Mouse (Mus musculus) limb, embryonic 13.5 days (tissue): ENCODE measurements at regions not wholly inside any gene's neighbourhood (a gene's known extent, or its start where the extent isn't known, plus 50 kb on each side); places are given as distances from the start of the nearest gene placed in this dataset.
A peak's percentile ranks its signal among the peaks of the same experiment; 100 is the strongest.

Experiments
- ATAC-seq: fragments of 200-750 bp; cut with Nextera tagmentation; 2 replicates; pipeline ENCODE4 v1.8.0; 2017; ENCODE audit warnings: low read depth, moderate number of reproducible peaks, moderate TSS enrichment; ENCODE audit not compliant: low FRiP score
- H3K27ac ChIP-seq: fragments of 300-500 bp; sonication (generic); 2 replicates; pipeline ENCODE4 v1.5.1; 2015; ENCODE audit warnings: inconsistent platforms, mild to moderate bottlenecking, moderate library complexity
- H3K27me3 ChIP-seq: fragments of 300-500 bp; sonication (generic); 2 replicates; pipeline ENCODE4 v1.6.1; 2015; ENCODE audit warnings: mild to moderate bottlenecking, inconsistent platforms
- H3K36me3 ChIP-seq: fragments of 300-500 bp; sonication (generic); 2 replicates; pipeline ENCODE4 v1.6.1; 2015; ENCODE audit warnings: inconsistent platforms, mild to moderate bottlenecking, moderate library complexity
- H3K4me1 ChIP-seq: fragments of 300-500 bp; sonication (generic); 2 replicates; pipeline ENCODE4 v1.6.1; 2015; ENCODE audit warnings: inconsistent platforms
- H3K4me2 ChIP-seq: fragments of 300-500 bp; sonication (generic); replicated peaks from 2 replicates; pipeline ENCODE4 v1.6.1; 2015; ENCODE audit warnings: inconsistent platforms, mild to moderate bottlenecking, moderate library complexity
- H3K4me3 ChIP-seq: fragments of 300-500 bp; sonication (generic); 2 replicates; pipeline ENCODE4 v1.5.1; 2015; ENCODE audit warnings: moderate library complexity, mild to moderate bottlenecking, inconsistent platforms
- H3K9ac ChIP-seq: fragments of 300-500 bp; sonication (generic); 2 replicates; pipeline ENCODE4 v1.6.1; 2015; ENCODE audit warnings: mild to moderate bottlenecking, inconsistent platforms
- H3K9me3 ChIP-seq: fragments of 300-500 bp; sonication (generic); 2 replicates; pipeline ENCODE4 v1.6.1; 2016; ENCODE audit warnings: inconsistent platforms
- WGBS: fragments of 180-500 bp; shearing (Covaris S2); methylation state at CpG from one replicate; pipeline ENCODE4 v1.1.7; 2015; 5-methylcytosine and 5-hydroxymethylcytosine counted together

DNA sequence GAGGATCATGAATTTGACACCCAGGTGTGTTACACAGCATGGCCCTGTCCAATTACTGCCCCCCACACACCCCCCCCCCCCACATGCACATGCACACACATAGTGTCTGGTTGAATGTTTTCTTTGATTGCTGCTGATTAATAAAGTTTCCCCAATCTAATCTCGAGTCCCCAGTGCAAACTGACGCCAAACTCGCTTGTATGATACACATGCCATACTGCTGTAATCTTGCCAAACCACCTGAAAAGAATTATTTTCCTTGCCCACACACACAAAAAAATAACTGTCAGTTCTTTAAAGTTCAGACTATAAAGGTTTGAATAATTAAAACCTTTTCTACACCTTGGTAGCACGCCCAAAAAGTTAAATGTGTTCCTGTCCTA lies 184.7 kb upstream of the Meis1 start:
- WGBS: 51% methylated on average over 4 of the region's 4 CpGs
- peaks cover 7% of the 10 kb centered on the region; the same call in 1 of the 2 replicates for H3K4me1 ChIP-seq
- no peak overlapping the region for H3K27ac ChIP-seq

DNA sequence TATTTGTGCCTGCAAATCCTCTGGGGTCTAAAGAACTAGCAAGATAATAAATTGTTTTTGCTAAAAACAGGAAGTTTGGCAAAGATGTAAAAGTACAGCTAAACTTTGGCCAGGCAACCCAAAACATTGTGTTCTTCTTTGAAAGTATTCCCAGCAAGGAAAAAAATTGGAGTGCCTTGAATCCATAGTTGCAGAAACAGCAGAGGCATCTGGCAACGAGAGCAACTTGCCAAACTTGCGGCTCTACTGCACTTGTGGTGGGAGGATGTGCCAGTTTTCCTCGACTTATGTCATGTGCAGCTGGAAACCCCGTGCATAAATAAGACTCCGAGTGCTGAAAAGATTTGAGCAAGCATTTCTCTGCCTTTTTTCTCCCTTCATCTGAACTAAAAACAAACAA lies 185.2 kb upstream of the Meis1 start:
- Histone ChIP-seq H3K27me3 (no peaks in the 10 kb centered on the region), H3K9me3 (no peaks in the 10 kb centered on the region), H3K4me3 (no peak overlapping the region), H3K4me2 (no peak overlapping the region), H3K9ac (no peak overlapping the region), H3K4me1 (peaks cover 7% of the 10 kb centered on the region; the same call in 1 of the 2 replicates), H3K27ac (no peak overlapping the region), H3K36me3 (no peaks in the 10 kb centered on the region)
- ATAC-seq: no peak
- 41% methylated on average over 5 of the region's 5 CpGs for WGBS

More for the DNA sequence above, 184.7 kb upstream of the Meis1 start:
- no peak overlapping the region for H3K4me2 ChIP-seq
- no peak overlapping the region for H3K9ac ChIP-seq
- no peaks in the 10 kb centered on the region for H3K36me3 ChIP-seq
- H3K9me3 ChIP-seq: no peaks in the 10 kb centered on the region
- no peak overlapping the region for H3K4me3 ChIP-seq
- H3K27me3 ChIP-seq: no peaks in the 10 kb centered on the region
- no peak for ATAC-seq

DNA sequence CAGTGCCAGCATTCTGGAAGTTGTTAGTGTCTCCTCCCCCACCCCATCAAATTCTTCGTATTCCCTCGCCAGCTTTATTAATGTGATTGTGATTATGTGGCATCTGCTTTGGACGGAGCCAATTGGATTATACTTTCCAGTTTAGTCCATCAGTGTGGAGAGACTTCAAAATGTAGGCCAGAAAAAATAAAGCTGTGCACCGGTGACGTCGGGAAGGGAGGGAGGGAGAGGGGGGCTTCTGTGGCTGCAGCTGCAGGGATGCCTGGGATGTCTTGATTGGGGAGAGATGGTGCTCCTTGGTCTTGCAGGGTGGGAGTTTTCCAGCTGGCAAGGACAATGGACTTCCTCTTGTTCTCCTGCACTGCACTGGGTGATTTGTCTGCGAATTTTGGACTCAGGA lies 185.7 kb upstream of the Meis1 start:
- Histone ChIP-seq H3K27ac (no peak overlapping the region), H3K4me3 (no peak overlapping the region)
- 26% methylated on average over 7 of the region's 7 CpGs for WGBS

DNA sequence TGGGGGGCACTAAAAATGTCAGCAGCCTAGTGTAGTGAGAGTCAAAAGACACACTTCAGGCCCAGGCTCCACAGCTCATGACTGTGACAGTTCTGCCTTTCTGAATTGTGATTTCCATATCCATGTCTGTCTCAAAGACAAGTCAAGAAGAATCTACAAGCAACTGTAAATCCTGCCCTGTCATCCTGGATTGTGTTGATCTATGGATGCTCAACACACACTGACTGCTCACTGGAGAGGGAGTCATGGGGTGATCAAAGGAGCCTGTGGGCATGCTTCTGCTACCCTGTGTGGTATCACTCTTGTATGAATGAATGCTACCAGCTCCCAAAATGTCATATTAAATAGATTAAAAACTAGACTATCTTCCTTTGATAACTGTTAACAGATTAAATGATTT lies 186.4 kb upstream of the Meis1 start:
- no peaks in the 10 kb centered on the region for H3K27me3 ChIP-seq
- no peaks in the 10 kb centered on the region for H3K9me3 ChIP-seq
- no peak overlapping the region for H3K27ac ChIP-seq
- no peak overlapping the region for H3K4me2 ChIP-seq
- ATAC-seq: no peak
- no peak overlapping the region for H3K4me3 ChIP-seq
- peaks cover 7% of the 10 kb centered on the region; the same call in 1 of the 2 replicates for H3K4me1 ChIP-seq
- H3K36me3 ChIP-seq: no peaks in the 10 kb centered on the region
- no peak overlapping the region for H3K9ac ChIP-seq

More for the DNA sequence above, 185.7 kb upstream of the Meis1 start:
- Histone ChIP-seq H3K4me1 (peaks cover 7% of the 10 kb centered on the region; the same call in 1 of the 2 replicates), H3K9me3 (no peaks in the 10 kb centered on the region), H3K4me2 (peak overlapping the region; percentile 17; the same call in 1 of the 2 replicates), H3K36me3 (no peaks in the 10 kb centered on the region), H3K27me3 (no peaks in the 10 kb centered on the region), H3K9ac (no peak overlapping the region)
- no peak for ATAC-seq

DNA sequence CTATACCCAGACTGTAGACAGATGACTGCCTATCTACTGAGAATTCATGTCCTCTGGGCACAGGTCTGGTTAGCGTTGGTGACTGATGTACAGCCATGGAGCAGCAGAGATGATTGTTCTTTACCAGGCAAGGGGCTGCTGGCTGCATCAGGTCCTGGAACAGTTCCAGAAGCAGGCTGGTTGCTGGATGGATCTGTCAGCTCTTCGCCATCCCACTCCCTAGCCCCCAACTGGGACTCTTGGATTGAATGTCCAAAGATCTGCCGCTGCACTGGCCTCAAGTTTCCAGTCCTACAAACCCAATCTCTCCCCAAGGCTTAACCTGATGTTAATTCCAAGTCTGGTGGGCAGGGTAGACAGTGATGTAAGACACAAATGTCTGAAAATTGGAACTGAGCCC lies 200.7 kb upstream of the Meis1 start:
- Histone ChIP-seq H3K9ac (no peak overlapping the region), H3K27ac (no peak overlapping the region), H3K27me3 (peaks cover 15% of the 10 kb centered on the region), H3K4me3 (no peak overlapping the region), H3K4me2 (no peak overlapping the region), H3K9me3 (no peaks in the 10 kb centered on the region), H3K36me3 (no peaks in the 10 kb centered on the region), H3K4me1 (peaks cover 5% of the 10 kb centered on the region; the same call in 1 of the 2 replicates)
- 77% methylated on average over 3 of the region's 3 CpGs for WGBS
- no peak for ATAC-seq

DNA sequence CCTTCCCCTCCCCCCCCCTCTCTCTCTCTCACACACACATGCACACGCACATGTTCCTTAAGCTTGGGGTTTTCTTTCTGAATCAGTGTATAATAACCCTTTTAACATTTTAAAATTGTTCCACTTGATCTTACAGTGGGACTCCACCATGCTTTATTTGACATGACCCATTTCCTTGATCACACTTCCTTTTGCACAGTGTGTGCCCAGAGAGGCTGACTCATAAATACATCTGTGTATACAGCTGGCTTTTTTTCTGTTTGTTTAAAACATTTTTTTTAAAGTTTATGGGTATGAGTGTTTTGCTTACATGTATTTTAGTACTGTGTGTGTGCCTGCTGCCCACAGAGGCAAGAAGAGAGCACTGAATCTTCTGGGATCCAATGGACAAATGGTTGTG lies 202.7 kb upstream of the Meis1 start:
- 60% methylated on average over 1 of the region's 1 CpGs for WGBS
- H3K27ac ChIP-seq: no peak overlapping the region
- no peak overlapping the region for H3K4me2 ChIP-seq
- peaks cover 27% of the 10 kb centered on the region for H3K27me3 ChIP-seq
- no peak overlapping the region for H3K9ac ChIP-seq
- no peak overlapping the region for H3K4me3 ChIP-seq
- H3K9me3 ChIP-seq: no peaks in the 10 kb centered on the region
- H3K36me3 ChIP-seq: no peaks in the 10 kb centered on the region
- no peak for ATAC-seq
- H3K4me1 ChIP-seq: peaks cover 5% of the 10 kb centered on the region; the same call in 1 of the 2 replicates

DNA sequence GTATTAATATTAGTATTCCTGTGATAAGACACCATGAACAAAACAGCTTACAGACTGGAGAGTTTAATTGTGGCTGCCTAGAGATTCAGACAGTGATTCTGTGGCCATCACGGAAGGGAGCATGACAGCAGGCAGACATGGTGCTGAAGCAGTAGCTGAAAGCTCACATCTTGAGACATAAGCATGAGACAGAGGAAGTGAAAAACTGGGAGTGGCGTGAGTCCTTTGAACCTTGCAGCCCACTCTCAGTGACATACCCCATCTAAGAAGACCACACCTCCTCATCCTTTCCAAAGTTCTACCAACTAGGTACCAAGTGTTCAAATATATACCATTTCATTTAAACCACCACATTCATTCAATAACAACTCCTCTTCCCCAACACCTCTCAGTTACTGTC lies 208.0 kb upstream of the Meis1 start:
- no peaks in the 10 kb centered on the region for H3K9me3 ChIP-seq
- H3K27ac ChIP-seq: no peak overlapping the region
- peaks cover 5% of the 10 kb centered on the region; the same call in 1 of the 2 replicates for H3K4me1 ChIP-seq
- H3K4me3 ChIP-seq: no peak overlapping the region
- 78% methylated on average over 2 of the region's 2 CpGs for WGBS
- no peak overlapping the region for H3K4me2 ChIP-seq
- H3K9ac ChIP-seq: no peak overlapping the region
- H3K27me3 ChIP-seq: peaks cover 27% of the 10 kb centered on the region
- no peak for ATAC-seq
- H3K36me3 ChIP-seq: no peaks in the 10 kb centered on the region

DNA sequence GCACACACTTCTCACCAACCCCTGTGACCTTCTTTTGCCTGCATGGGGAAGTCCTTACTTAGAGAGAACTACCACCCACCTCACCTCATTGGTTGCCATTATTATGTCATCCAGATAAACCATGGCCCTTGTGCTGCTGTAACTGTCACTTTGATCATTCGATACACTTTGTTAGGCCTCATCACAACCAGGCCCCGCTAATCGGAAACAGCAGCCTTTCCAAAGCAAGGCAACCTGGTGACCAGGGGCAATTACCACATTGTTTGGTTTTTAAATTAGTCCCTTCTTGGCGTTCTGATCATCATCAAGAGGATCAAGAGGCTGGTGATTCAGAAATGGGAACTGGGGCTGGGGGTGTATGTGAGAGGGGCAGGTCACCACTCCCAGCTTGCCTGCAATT lies 208.9 kb upstream of the Meis1 start:
- H3K9ac ChIP-seq: no peak overlapping the region
- no peak overlapping the region for H3K4me2 ChIP-seq

DNA sequence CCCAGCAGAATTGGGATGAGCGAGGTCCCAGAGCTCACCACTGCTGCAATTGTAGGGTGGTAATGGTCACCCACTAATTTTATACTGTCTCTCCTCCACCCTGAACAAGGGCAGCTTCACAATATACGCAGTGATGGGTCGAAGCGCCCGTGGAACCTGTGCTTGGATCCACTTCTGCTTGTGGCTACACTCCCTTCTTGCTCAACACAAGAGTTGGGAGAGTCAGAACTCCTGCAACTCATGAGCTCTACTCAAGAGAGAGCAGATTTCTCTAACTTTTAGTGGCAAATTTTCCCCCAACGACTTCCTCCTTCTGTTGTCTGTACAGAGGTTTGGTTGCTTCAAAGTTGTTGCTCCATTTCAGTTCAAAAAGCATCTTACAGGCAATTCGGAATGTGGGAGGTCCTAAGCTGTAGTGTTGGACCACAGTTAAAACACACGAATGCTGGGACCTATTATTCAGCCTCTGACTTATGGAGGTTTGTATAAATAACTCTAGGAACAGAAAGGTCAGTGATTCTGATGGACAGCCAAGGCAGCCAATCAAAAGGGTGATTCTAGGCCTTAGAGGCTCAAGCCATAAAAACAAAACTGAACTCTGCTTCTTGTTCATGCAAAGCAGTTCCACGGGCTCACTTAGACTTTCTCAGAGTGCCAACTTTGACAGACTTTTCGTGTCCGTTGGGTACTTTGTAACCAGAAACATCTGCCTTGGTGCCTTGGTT lies 227.8 kb upstream of the Meis1 start:
- H3K9ac ChIP-seq: no peak overlapping the region
- 81% methylated on average over 11 of the region's 11 CpGs for WGBS
- no peak overlapping the region for H3K27ac ChIP-seq
- no peaks in the 10 kb centered on the region for H3K9me3 ChIP-seq
- no peaks in the 10 kb centered on the region for H3K27me3 ChIP-seq
- H3K4me2 ChIP-seq: no peak overlapping the region
- no peaks in the 10 kb centered on the region for H3K4me1 ChIP-seq
- no peak for ATAC-seq
- H3K4me3 ChIP-seq: no peak overlapping the region
- H3K36me3 ChIP-seq: no peaks in the 10 kb centered on the region

More for the DNA sequence above, 208.9 kb upstream of the Meis1 start:
- no peak for ATAC-seq
- 17% methylated on average over 4 of the region's 4 CpGs for WGBS
- H3K9me3 ChIP-seq: no peaks in the 10 kb centered on the region
- H3K27ac ChIP-seq: no peak overlapping the region
- H3K4me1 ChIP-seq: peaks cover 5% of the 10 kb centered on the region; the same call in 1 of the 2 replicates
- peaks cover 27% of the 10 kb centered on the region for H3K27me3 ChIP-seq
- no peak overlapping the region for H3K4me3 ChIP-seq
- H3K36me3 ChIP-seq: no peaks in the 10 kb centered on the region

DNA sequence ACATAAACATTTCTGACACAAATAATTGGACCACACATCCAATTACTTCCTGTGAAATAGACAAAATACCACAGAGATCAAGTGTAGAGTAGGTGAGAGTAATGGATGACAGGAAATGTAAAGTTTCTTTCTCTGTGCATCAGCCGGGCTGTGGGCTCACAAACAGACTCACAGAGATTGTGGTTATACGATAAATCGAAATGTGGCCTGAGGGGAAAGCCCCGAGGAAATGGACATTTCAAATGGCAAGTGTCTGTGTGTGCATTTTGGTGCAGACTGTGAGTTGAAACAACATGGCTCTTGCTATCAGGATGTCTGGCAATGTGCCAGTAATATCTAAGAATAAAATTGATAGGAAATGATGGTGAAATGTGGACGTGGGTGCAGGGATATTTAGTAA lies 234.8 kb upstream of the Meis1 start:
- no peak overlapping the region for H3K27ac ChIP-seq
- H3K27me3 ChIP-seq: no peaks in the 10 kb centered on the region; the same call in 1 of the 2 replicates
- H3K36me3 ChIP-seq: no peaks in the 10 kb centered on the region
- no peaks in the 10 kb centered on the region for H3K9me3 ChIP-seq
- ATAC-seq: no peak
- no peak overlapping the region for H3K9ac ChIP-seq
- no peak overlapping the region for H3K4me2 ChIP-seq
- no peaks in the 10 kb centered on the region for H3K4me1 ChIP-seq
- 71% methylated on average over 5 of the region's 5 CpGs for WGBS
- no peak overlapping the region for H3K4me3 ChIP-seq

DNA sequence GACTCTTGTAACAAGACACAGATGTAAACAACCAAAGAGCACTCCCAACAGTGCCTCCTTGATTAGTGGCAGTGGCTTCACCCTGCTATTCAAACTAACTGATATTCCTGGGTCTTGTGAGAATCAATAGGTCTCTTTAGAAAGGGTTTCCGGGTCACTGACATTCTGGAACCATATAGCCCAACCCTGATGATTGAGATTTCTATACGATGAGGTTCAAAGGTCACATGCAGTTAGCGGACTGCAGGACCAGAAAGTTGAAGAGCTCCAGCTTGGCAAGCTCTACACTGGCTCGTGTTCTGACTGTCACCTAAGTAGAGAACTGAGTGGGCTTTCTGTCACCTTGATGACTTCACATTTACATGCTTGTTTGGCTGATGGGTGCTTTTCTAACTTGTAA lies 235.4 kb upstream of the Meis1 start:
- ATAC-seq: no peak
- Histone ChIP-seq H3K9me3 (no peaks in the 10 kb centered on the region), H3K4me3 (no peak overlapping the region), H3K4me1 (no peaks in the 10 kb centered on the region), H3K4me2 (no peak overlapping the region), H3K36me3 (no peaks in the 10 kb centered on the region), H3K27ac (no peak overlapping the region), H3K27me3 (no peaks in the 10 kb centered on the region; the same call in 1 of the 2 replicates), H3K9ac (no peak overlapping the region)
- WGBS: 59% methylated on average over 4 of the region's 4 CpGs

DNA sequence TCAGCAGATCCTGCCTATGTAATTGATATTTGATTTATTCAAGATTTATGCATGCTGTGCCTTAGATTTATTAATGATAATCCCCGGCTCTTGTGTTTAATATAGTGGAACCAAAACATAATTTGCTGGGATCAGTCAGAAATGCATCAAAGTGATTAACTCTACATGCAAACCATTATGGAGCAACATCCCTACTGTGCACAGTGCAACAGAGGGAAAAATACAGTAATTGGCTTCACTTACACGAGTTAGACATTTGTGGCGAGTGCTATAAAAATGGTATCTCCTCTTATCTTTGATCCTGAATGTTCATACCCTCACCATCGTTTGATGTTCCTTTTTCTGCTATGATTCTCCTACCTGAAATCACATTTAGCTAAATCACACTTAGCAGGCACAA lies 238.8 kb upstream of the Meis1 start:
- no peaks in the 10 kb centered on the region for H3K36me3 ChIP-seq
- no peak overlapping the region for H3K4me3 ChIP-seq
- ATAC-seq: no peak
- H3K27me3 ChIP-seq: peaks cover 10% of the 10 kb centered on the region
- no peak overlapping the region for H3K4me2 ChIP-seq
- H3K9me3 ChIP-seq: no peaks in the 10 kb centered on the region
- no peak overlapping the region for H3K9ac ChIP-seq
- 73% methylated on average over 4 of the region's 4 CpGs for WGBS
- H3K4me1 ChIP-seq: peaks cover 14% of the 10 kb centered on the region; the same call in 1 of the 2 replicates
- no peak overlapping the region for H3K27ac ChIP-seq

DNA sequence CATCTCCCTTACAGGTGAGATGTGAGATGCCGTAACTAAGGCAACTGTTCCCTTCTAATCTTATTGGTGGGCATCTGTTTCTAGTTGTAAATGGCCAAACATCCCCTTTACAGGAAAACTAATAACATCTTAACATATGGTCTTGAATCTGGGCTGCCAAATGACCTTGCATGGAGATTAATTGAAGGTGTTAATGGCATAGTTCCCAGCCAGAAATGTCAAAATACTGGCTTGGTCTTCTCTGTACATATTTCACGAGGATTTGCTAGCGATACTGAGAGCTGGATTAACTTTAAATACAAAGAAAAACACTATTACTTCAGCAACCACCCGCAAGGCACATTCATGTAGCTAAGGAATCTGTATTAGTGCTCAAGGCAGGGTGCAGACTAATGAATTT lies 244.0 kb upstream of the Meis1 start:
- H3K36me3 ChIP-seq: no peaks in the 10 kb centered on the region
- H3K27ac ChIP-seq: no peak overlapping the region
- H3K27me3 ChIP-seq: peaks cover 23% of the 10 kb centered on the region
- no peak overlapping the region for H3K9ac ChIP-seq
- WGBS: 19% methylated on average over 4 of the region's 4 CpGs
- H3K4me3 ChIP-seq: no peak overlapping the region
- no peaks in the 10 kb centered on the region for H3K9me3 ChIP-seq
- H3K4me2 ChIP-seq: no peak overlapping the region
- ATAC-seq: no peak
- peaks cover 26% of the 10 kb centered on the region; the same call in 1 of the 2 replicates for H3K4me1 ChIP-seq
